Mouse (Mus musculus): ENCODE measurements around the gene Zfp346. TPM values are rescaled to one million over a fixed set of nuclear protein-coding genes. Genes with fewer than 3 reads are reported as not detected.
A peak's percentile ranks its signal among the peaks of the same experiment; 100 is the strongest.

Gene Zfp346
- polyA plus RNA-seq, 1 experiment = 2.4 TPM

GRCm38 (mm10) chr13:55135382-55135781, 30.3 kb downstream of the Zfp346 start:
- TF ChIP-seq GATA1 (IDR thresholded peaks at IDR 0.05; ENCODE audit: borderline replicate concordance, low read length) (no peak), FLI1 (IDR thresholded peaks at IDR 0.05; ENCODE audit: low read length) (no peak)
- Histone ChIP-seq H3K9me3 (no peaks in the 10 kb centered on the region), H3K4me3 (replicated peaks) (no peak overlapping the region), H3K27me3 (replicated peaks) (peaks cover 6% of the 10 kb centered on the region), H3K36me3 (replicated peaks; ENCODE audit: low read length) (peaks cover 42% of the 10 kb centered on the region), H3K4me1 (peaks cover 8% of the 10 kb centered on the region)

- no peaks in the 10 kb centered on the region for H3K36me3 ChIP-seq (replicated peaks; ENCODE audit: low read length)
- H3K9me3 ChIP-seq = no peaks in the 10 kb centered on the region
- H3K4me3 ChIP-seq (replicated peaks) = no peak overlapping the region
- TF ChIP-seq FLI1 (IDR thresholded peaks at IDR 0.05; ENCODE audit: low read length) (no peak), GATA1 (IDR thresholded peaks at IDR 0.05; ENCODE audit: borderline replicate concordance, low read length) (no peak)
- peaks cover 28% of the 10 kb centered on the region for H3K27me3 ChIP-seq (replicated peaks)
- peaks cover 1% of the 10 kb centered on the region; the same call in 1 of the 2 replicates for H3K4me1 ChIP-seq
Observed at GRCm38 (mm10) chr13:55140271-55140670, 35.2 kb downstream of the Zfp346 start.

GRCm38 (mm10) chr13:55152621-55153415, 47.7 kb downstream of the Zfp346 start, which contains the start of gene Fgfr4:
Gene Fgfr4, plus strand, starts transcription at chr13:55152640.
- Histone ChIP-seq H3K4me1 (peaks cover 16% of the 10 kb centered on the region), H3K36me3 (replicated peaks; ENCODE audit: low read length) (no peaks in the 10 kb centered on the region), H3K4me3 (replicated peaks) (peak within 1 kb of the TSS; percentile 75), H3K9me3 (no peaks in the 10 kb centered on the region), H3K27me3 (replicated peaks) (peaks cover 74% of the 10 kb centered on the region)
- TF ChIP-seq FLI1 (IDR thresholded peaks at IDR 0.05; ENCODE audit: low read length) = no peak
- TF ChIP-seq GATA1 (IDR thresholded peaks at IDR 0.05; ENCODE audit: borderline replicate concordance, low read length) = no peak

- Histone ChIP-seq H3K4me1 (peaks cover 16% of the 10 kb centered on the region), H3K27me3 (replicated peaks) (peaks cover 69% of the 10 kb centered on the region), H3K9me3 (no peaks in the 10 kb centered on the region), H3K4me3 (replicated peaks) (no peak overlapping the region), H3K36me3 (replicated peaks; ENCODE audit: low read length) (no peaks in the 10 kb centered on the region)
- TF ChIP-seq FLI1 (IDR thresholded peaks at IDR 0.05; ENCODE audit: low read length) = no peak
- no peak for TF ChIP-seq GATA1 (IDR thresholded peaks at IDR 0.05; ENCODE audit: borderline replicate concordance, low read length)
Observed at GRCm38 (mm10) chr13:55153951-55154350, 48.8 kb downstream of the Zfp346 start.

- Histone ChIP-seq H3K4me1 (peaks cover 9% of the 10 kb centered on the region), H3K4me3 (replicated peaks) (no peak overlapping the region), H3K27me3 (replicated peaks) (peaks cover 40% of the 10 kb centered on the region), H3K9me3 (no peaks in the 10 kb centered on the region), H3K36me3 (replicated peaks; ENCODE audit: low read length) (no peaks in the 10 kb centered on the region)
- TF ChIP-seq FLI1 (IDR thresholded peaks at IDR 0.05; ENCODE audit: low read length) (no peak), GATA1 (IDR thresholded peaks at IDR 0.05; ENCODE audit: borderline replicate concordance, low read length) (no peak)
Observed at GRCm38 (mm10) chr13:55162365-55162764, 57.3 kb downstream of the Zfp346 start.

- no peak for TF ChIP-seq GATA1 (IDR thresholded peaks at IDR 0.05; ENCODE audit: borderline replicate concordance, low read length)
- no peaks in the 10 kb centered on the region for H3K9me3 ChIP-seq
- H3K36me3 ChIP-seq (replicated peaks; ENCODE audit: low read length) = no peaks in the 10 kb centered on the region
- peaks cover 49% of the 10 kb centered on the region for H3K27me3 ChIP-seq (replicated peaks)
- peaks cover 10% of the 10 kb centered on the region for H3K4me1 ChIP-seq
- H3K4me3 ChIP-seq (replicated peaks) = no peak overlapping the region
Observed at GRCm38 (mm10) chr13:55163553-55163952, 58.4 kb downstream of the Zfp346 start.

- peaks cover 49% of the 10 kb centered on the region for H3K27me3 ChIP-seq (replicated peaks)
- peaks cover 10% of the 10 kb centered on the region for H3K4me1 ChIP-seq
- H3K4me3 ChIP-seq (replicated peaks) = no peak overlapping the region
- H3K9me3 ChIP-seq = peaks cover 13% of the 10 kb centered on the region
- TF ChIP-seq GATA1 (IDR thresholded peaks at IDR 0.05; ENCODE audit: borderline replicate concordance, low read length) = no peak
- TF ChIP-seq FLI1 (IDR thresholded peaks at IDR 0.05; ENCODE audit: low read length) = no peak
- no peaks in the 10 kb centered on the region for H3K36me3 ChIP-seq (replicated peaks; ENCODE audit: low read length)
Observed at GRCm38 (mm10) chr13:55165831-55166339, 60.8 kb downstream of the Zfp346 start.

- H3K27me3 ChIP-seq (replicated peaks) = peaks cover 47% of the 10 kb centered on the region
- H3K36me3 ChIP-seq (replicated peaks; ENCODE audit: low read length) = no peaks in the 10 kb centered on the region
- H3K4me1 ChIP-seq = peaks cover 13% of the 10 kb centered on the region
- no peak overlapping the region for H3K4me3 ChIP-seq (replicated peaks)
- H3K9me3 ChIP-seq = peaks cover 13% of the 10 kb centered on the region
- TF ChIP-seq FLI1 (IDR thresholded peaks at IDR 0.05; ENCODE audit: low read length) (no peak), GATA1 (IDR thresholded peaks at IDR 0.05; ENCODE audit: borderline replicate concordance, low read length) (no peak)
Observed at GRCm38 (mm10) chr13:55166806-55167725, 62.0 kb downstream of the Zfp346 start.

GRCm38 (mm10) chr13:55167798-55168197, 62.7 kb downstream of the Zfp346 start:
- H3K9me3 ChIP-seq = peaks cover 13% of the 10 kb centered on the region
- TF ChIP-seq FLI1 (IDR thresholded peaks at IDR 0.05; ENCODE audit: low read length) (no peak), GATA1 (IDR thresholded peaks at IDR 0.05; ENCODE audit: borderline replicate concordance, low read length) (no peak)
- H3K36me3 ChIP-seq (replicated peaks; ENCODE audit: low read length) = no peaks in the 10 kb centered on the region
- H3K4me3 ChIP-seq (replicated peaks) = no peak overlapping the region
- H3K4me1 ChIP-seq = peaks cover 20% of the 10 kb centered on the region
- peaks cover 51% of the 10 kb centered on the region for H3K27me3 ChIP-seq (replicated peaks)

Measured in megakaryocyte, embryonic 14.5 days (primary cell).